Mouse (Mus musculus): ENCODE data around the gene Tenm3. TPM values are rescaled to one million over a fixed set of nuclear protein-coding genes. Genes with fewer than 3 reads are reported as not detected.

Gene Tenm3
- total and polyA plus RNA-seq, 3 experiments, result 0.01 to 0.11 TPM; not detected in 1

DNA sequence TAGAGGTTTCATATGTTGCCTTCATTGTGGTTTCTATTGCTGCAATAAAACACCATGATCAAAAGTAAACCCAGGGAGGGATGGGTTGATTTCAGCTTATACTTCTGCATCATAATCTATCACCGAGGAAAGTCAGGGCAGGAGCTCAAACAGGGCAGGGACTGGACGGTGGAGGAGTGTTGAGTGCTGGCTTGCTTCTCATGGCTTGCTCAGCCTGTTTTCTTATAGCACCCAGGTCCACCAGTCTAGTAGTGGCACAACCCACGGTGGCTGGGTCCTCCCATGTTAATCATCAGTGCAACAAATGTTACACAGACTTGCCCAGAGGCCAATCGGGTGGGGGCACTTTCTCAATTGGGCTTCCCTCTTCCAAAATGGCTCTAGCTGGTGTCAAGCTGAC lies 205.6 kb downstream of the Tenm3 start:
- H3K36me3 ChIP-seq (replicated peaks), result no peaks in the 10 kb centered on the region
- H3K4me1 ChIP-seq (ENCODE audit: insufficient read depth, low read depth, low read length), result no peaks in the 10 kb centered on the region
- ATAC-seq (ENCODE audit: extremely low read depth, insufficient number of reproducible peaks, low FRiP score, poor library complexity, severe bottlenecking) (no peak), DNase-seq (ENCODE audit: low spot score) (no peak)
- TF ChIP-seq TAL1 (conservative IDR thresholded peaks at IDR 0.05; ENCODE audit: low read depth, low read length) (no peak), CTCF (IDR thresholded peaks at IDR 0.05; ENCODE audit: low read depth, low read length) (no peak), GATA2 (IDR thresholded peaks at IDR 0.05; ENCODE audit: borderline replicate concordance, low read depth, low read length) (no peak), POLR2AphosphoS5 (IDR thresholded peaks at IDR 0.05; ENCODE audit: insufficient replicate concordance, low read depth, low read length) (no peak), GATA1 (IDR thresholded peaks at IDR 0.05; ENCODE audit: borderline replicate concordance, low read length) (no peak)
- H3K27me3 ChIP-seq (ENCODE audit: insufficient read depth, low read length), result no peaks in the 10 kb centered on the region
- peaks cover 33% of the 10 kb centered on the region for H3K9me3 ChIP-seq (replicated peaks)
- H3K4me3 ChIP-seq (ENCODE audit: low read depth, low read length), result no peak overlapping the region

- H3K4me1 ChIP-seq (ENCODE audit: insufficient read depth, low read depth, low read length), result no peaks in the 10 kb centered on the region
- no peak overlapping the region for H3K4me3 ChIP-seq (ENCODE audit: low read depth, low read length)
- no peak for TF ChIP-seq CTCF (IDR thresholded peaks at IDR 0.05; ENCODE audit: low read depth, low read length)
- no peak for TF ChIP-seq TAL1 (conservative IDR thresholded peaks at IDR 0.05; ENCODE audit: low read depth, low read length)
- TF ChIP-seq POLR2AphosphoS5 (IDR thresholded peaks at IDR 0.05; ENCODE audit: insufficient replicate concordance, low read depth, low read length), result no peak
- no peak for TF ChIP-seq GATA2 (IDR thresholded peaks at IDR 0.05; ENCODE audit: borderline replicate concordance, low read depth, low read length)
- no peak for TF ChIP-seq GATA1 (IDR thresholded peaks at IDR 0.05; ENCODE audit: borderline replicate concordance, low read length)
- H3K9me3 ChIP-seq (replicated peaks), result peaks cover 32% of the 10 kb centered on the region
- no peaks in the 10 kb centered on the region for H3K36me3 ChIP-seq (replicated peaks)
- DNase-seq (ENCODE audit: low spot score) (no peak), ATAC-seq (ENCODE audit: extremely low read depth, insufficient number of reproducible peaks, low FRiP score, poor library complexity, severe bottlenecking) (no peak)
- no peaks in the 10 kb centered on the region for H3K27me3 ChIP-seq (ENCODE audit: insufficient read depth, low read length)
Measured at GRCm38 (mm10) chr8:48636979-48637378, 206.8 kb downstream of the Tenm3 start.

- ATAC-seq (ENCODE audit: extremely low read depth, insufficient number of reproducible peaks, low FRiP score, poor library complexity, severe bottlenecking) (no peak), DNase-seq (ENCODE audit: low spot score) (no peak)
- Histone ChIP-seq H3K27me3 (ENCODE audit: insufficient read depth, low read length) (no peaks in the 10 kb centered on the region), H3K4me1 (ENCODE audit: insufficient read depth, low read depth, low read length) (no peaks in the 10 kb centered on the region), H3K36me3 (replicated peaks) (no peaks in the 10 kb centered on the region), H3K4me3 (ENCODE audit: low read depth, low read length) (no peak overlapping the region), H3K9me3 (replicated peaks) (peaks cover 23% of the 10 kb centered on the region)
- TF ChIP-seq CTCF (IDR thresholded peaks at IDR 0.05; ENCODE audit: low read depth, low read length) (no peak), TAL1 (conservative IDR thresholded peaks at IDR 0.05; ENCODE audit: low read depth, low read length) (no peak), POLR2AphosphoS5 (IDR thresholded peaks at IDR 0.05; ENCODE audit: insufficient replicate concordance, low read depth, low read length) (no peak), GATA1 (IDR thresholded peaks at IDR 0.05; ENCODE audit: borderline replicate concordance, low read length) (no peak), GATA2 (IDR thresholded peaks at IDR 0.05; ENCODE audit: borderline replicate concordance, low read depth, low read length) (no peak)
Measured at GRCm38 (mm10) chr8:48635815-48636214, 207.9 kb downstream of the Tenm3 start.

DNA sequence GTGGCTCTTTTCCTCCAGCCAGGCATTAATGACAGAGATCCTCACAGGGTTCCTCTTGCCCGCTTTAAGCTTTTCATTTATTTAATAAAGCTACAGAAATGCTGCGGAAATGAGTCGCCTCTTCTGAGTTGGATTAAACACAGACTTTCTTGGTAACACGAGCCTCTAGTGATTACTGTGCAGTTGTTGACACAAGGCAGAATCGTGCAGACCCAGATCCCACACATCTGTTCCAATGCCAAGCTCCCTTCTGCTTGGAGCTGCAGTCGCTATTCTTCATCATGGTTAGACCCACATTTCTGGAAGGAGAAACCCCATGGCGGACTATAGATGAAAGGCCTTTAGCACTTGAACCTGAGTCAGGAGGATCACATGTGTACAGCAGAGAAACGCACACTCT lies 210.3 kb downstream of the Tenm3 start:
- H3K27me3 ChIP-seq (ENCODE audit: insufficient read depth, low read length), result no peaks in the 10 kb centered on the region
- ATAC-seq (ENCODE audit: extremely low read depth, insufficient number of reproducible peaks, low FRiP score, poor library complexity, severe bottlenecking), result no peak
- TF ChIP-seq POLR2AphosphoS5 (IDR thresholded peaks at IDR 0.05; ENCODE audit: insufficient replicate concordance, low read depth, low read length), result no peak
- TF ChIP-seq GATA1 (IDR thresholded peaks at IDR 0.05; ENCODE audit: borderline replicate concordance, low read length), result no peak
- TF ChIP-seq CTCF (IDR thresholded peaks at IDR 0.05; ENCODE audit: low read depth, low read length), result no peak
- no peak for TF ChIP-seq GATA2 (IDR thresholded peaks at IDR 0.05; ENCODE audit: borderline replicate concordance, low read depth, low read length)
- DNase-seq (ENCODE audit: low spot score), result no peak
- no peaks in the 10 kb centered on the region for H3K36me3 ChIP-seq (replicated peaks)
- H3K9me3 ChIP-seq (replicated peaks), result peaks cover 23% of the 10 kb centered on the region
- no peak overlapping the region for H3K4me3 ChIP-seq (ENCODE audit: low read depth, low read length)
- no peaks in the 10 kb centered on the region for H3K4me1 ChIP-seq (ENCODE audit: insufficient read depth, low read depth, low read length)

- DNase-seq (ENCODE audit: low spot score) (no peak), ATAC-seq (ENCODE audit: extremely low read depth, insufficient number of reproducible peaks, low FRiP score, poor library complexity, severe bottlenecking) (no peak)
- Histone ChIP-seq H3K4me1 (ENCODE audit: insufficient read depth, low read depth, low read length) (no peaks in the 10 kb centered on the region), H3K27me3 (ENCODE audit: insufficient read depth, low read length) (no peaks in the 10 kb centered on the region), H3K9me3 (replicated peaks) (peaks cover 24% of the 10 kb centered on the region), H3K36me3 (replicated peaks) (no peaks in the 10 kb centered on the region), H3K4me3 (ENCODE audit: low read depth, low read length) (no peak overlapping the region)
- TF ChIP-seq POLR2AphosphoS5 (IDR thresholded peaks at IDR 0.05; ENCODE audit: insufficient replicate concordance, low read depth, low read length) (no peak), CTCF (IDR thresholded peaks at IDR 0.05; ENCODE audit: low read depth, low read length) (no peak), GATA1 (IDR thresholded peaks at IDR 0.05; ENCODE audit: borderline replicate concordance, low read length) (no peak), TAL1 (conservative IDR thresholded peaks at IDR 0.05; ENCODE audit: low read depth, low read length) (no peak), GATA2 (IDR thresholded peaks at IDR 0.05; ENCODE audit: borderline replicate concordance, low read depth, low read length) (no peak)
Measured at GRCm38 (mm10) chr8:48622517-48623153, 221.1 kb downstream of the Tenm3 start.

GRCm38 (mm10) chr8:48615088-48615487 lies 228.7 kb downstream of the Tenm3 start:
- H3K36me3 ChIP-seq (replicated peaks), result no peaks in the 10 kb centered on the region
- no peak for ATAC-seq (ENCODE audit: extremely low read depth, insufficient number of reproducible peaks, low FRiP score, poor library complexity, severe bottlenecking)
- no peak for TF ChIP-seq GATA2 (IDR thresholded peaks at IDR 0.05; ENCODE audit: borderline replicate concordance, low read depth, low read length)
- no peak for TF ChIP-seq GATA1 (IDR thresholded peaks at IDR 0.05; ENCODE audit: borderline replicate concordance, low read length)
- no peak for TF ChIP-seq POLR2AphosphoS5 (IDR thresholded peaks at IDR 0.05; ENCODE audit: insufficient replicate concordance, low read depth, low read length)
- TF ChIP-seq CTCF (IDR thresholded peaks at IDR 0.05; ENCODE audit: low read depth, low read length), result no peak
- TF ChIP-seq TAL1 (conservative IDR thresholded peaks at IDR 0.05; ENCODE audit: low read depth, low read length), result no peak
- no peaks in the 10 kb centered on the region for H3K27me3 ChIP-seq (ENCODE audit: insufficient read depth, low read length)
- H3K9me3 ChIP-seq (replicated peaks), result peaks cover 40% of the 10 kb centered on the region
- no peak overlapping the region for H3K4me3 ChIP-seq (ENCODE audit: low read depth, low read length)
- no peaks in the 10 kb centered on the region for H3K4me1 ChIP-seq (ENCODE audit: insufficient read depth, low read depth, low read length)
- DNase-seq (ENCODE audit: low spot score), result no peak

Data from G1E (cell line).